Mouse (Mus musculus): ENCODE data around the gene Ush1c.
"Not testable (repeated sequence)": the region's sequence is repeated elsewhere in the genome, so short reads cannot be mapped to it uniquely, and the experiment has no call there.

Gene Ush1c

GRCm38 (mm10) chr7:46204046-46204471, 34.2 kb downstream of the Ush1c start:
- peak; percentile 55 for DNase-seq

- peak; percentile 75 for DNase-seq
Measured at GRCm38 (mm10) chr7:46201649-46202048, 36.7 kb downstream of the Ush1c start.

GRCm38 (mm10) chr7:46200021-46200420, 38.3 kb downstream of the Ush1c start:
- no peak for DNase-seq

GRCm38 (mm10) chr7:46195356-46195755, 42.9 kb downstream of the Ush1c start:
- no peak for DNase-seq

- DNase-seq: no peak
Measured at GRCm38 (mm10) chr7:46184232-46184631, 54.1 kb downstream of the Ush1c start.

GRCm38 (mm10) chr7:46181590-46181989, 56.7 kb downstream of the Ush1c start:
- DNase-seq: peak; percentile 80

- peak; percentile 51 for DNase-seq
Measured at GRCm38 (mm10) chr7:46179431-46180275, 58.6 kb downstream of the Ush1c start, which contains the start of gene Abcc8. Abcc8 (minus strand) TSS chr7:46180033.

GRCm38 (mm10) chr7:46168980-46169379, 69.3 kb downstream of the Ush1c start:
- not testable (repeated sequence) for DNase-seq

GRCm38 (mm10) chr7:46168402-46168801, 69.9 kb downstream of the Ush1c start:
- DNase-seq: no peak

GRCm38 (mm10) chr7:46167901-46168300, 70.4 kb downstream of the Ush1c start:
- no peak for DNase-seq

- no peak for DNase-seq
Measured at GRCm38 (mm10) chr7:46165876-46166275, 72.4 kb downstream of the Ush1c start.

GRCm38 (mm10) chr7:46162731-46163130, 75.6 kb downstream of the Ush1c start:
- DNase-seq: no peak

GRCm38 (mm10) chr7:46162132-46162727, 76.1 kb downstream of the Ush1c start:
- peak; percentile 30 for DNase-seq

- no peak for DNase-seq
Measured at GRCm38 (mm10) chr7:46161615-46162014, 76.7 kb downstream of the Ush1c start.

GRCm38 (mm10) chr7:46157746-46158145, 80.6 kb downstream of the Ush1c start:
- no peak for DNase-seq

- peak; percentile 53 for DNase-seq
Measured at GRCm38 (mm10) chr7:46154498-46155488, 83.5 kb downstream of the Ush1c start.

GRCm38 (mm10) chr7:46152819-46153351, 85.4 kb downstream of the Ush1c start:
- no peak for DNase-seq

- DNase-seq: no peak
Measured at GRCm38 (mm10) chr7:46147417-46147816, 90.9 kb downstream of the Ush1c start.

GRCm38 (mm10) chr7:46146675-46147308, 91.5 kb downstream of the Ush1c start:
- no peak for DNase-seq

Measured in retina, postnatal 1 day (tissue).